Mouse (Mus musculus): ENCODE results near the gene Dner. TPM values are rescaled to one million over a fixed set of nuclear protein-coding genes. Genes with fewer than 3 reads are reported as not detected.
A peak's percentile ranks its signal among the peaks of the same experiment; 100 is the strongest.

Dner gene
- under 1 TPM; 0.47 to 0.90 TPM for total RNA-seq (2021)
- long read RNA-seq, experiment 1 = 0 reads
- long read RNA-seq, experiment 2, partial matches to known transcripts = 0 of 1 reads
- long read RNA-seq, experiment 2, other reads (novel, unspliced or antisense) = 1 of 1 reads

GRCm38 (mm10) chr1:84695517-84696411 is at the start of gene Dner:
Gene Dner (minus strand): TSS chr1:84696221.
- peak; percentile 84 for DNase-seq
- intact Hi-C loops (cut with DNase I; ENCODE audit: low total_unique reads) = no loop called here

GRCm38 (mm10) chr1:84742156-84742555 is 46.1 kb upstream of the Dner start:
- intact Hi-C loops (cut with DNase I; ENCODE audit: low total_unique reads) = no loop called here

DNA sequence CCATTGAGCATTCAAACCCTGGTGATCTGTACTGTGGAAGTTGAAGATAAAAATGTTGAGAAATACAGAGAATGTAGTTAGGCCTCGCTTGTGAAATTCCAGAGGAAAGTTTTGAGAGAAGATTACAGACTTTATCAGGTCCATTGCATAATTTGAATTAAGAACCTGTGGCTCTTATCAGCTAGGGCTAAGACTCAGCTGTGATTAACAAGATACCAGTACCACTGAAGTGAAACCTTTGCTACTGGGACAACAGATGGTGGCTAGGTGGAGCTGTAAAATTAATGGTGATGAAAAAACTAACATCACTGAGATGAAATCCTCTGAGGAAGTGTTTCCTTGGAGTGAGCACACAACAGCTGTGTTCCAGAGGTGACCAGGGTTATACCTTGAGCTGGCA is 44.1 kb upstream of the Dner start:
- intact Hi-C loops (cut with DNase I; ENCODE audit: low total_unique reads) = no loop called here

More at GRCm38 (mm10) chr1:84742156-84742555, 46.1 kb upstream of the Dner start:
- DNase-seq = no peak

GRCm38 (mm10) chr1:84737097-84737496 is 41.1 kb upstream of the Dner start:
- no peak for DNase-seq
- intact Hi-C loops (cut with DNase I; ENCODE audit: low total_unique reads) = no loop called here

More for the DNA sequence above, 44.1 kb upstream of the Dner start:
- no peak for DNase-seq

- no peak for DNase-seq
- intact Hi-C loops (cut with DNase I; ENCODE audit: low total_unique reads) = no loop called here
Observed at GRCm38 (mm10) chr1:84733799-84734198, 37.8 kb upstream of the Dner start.

DNA sequence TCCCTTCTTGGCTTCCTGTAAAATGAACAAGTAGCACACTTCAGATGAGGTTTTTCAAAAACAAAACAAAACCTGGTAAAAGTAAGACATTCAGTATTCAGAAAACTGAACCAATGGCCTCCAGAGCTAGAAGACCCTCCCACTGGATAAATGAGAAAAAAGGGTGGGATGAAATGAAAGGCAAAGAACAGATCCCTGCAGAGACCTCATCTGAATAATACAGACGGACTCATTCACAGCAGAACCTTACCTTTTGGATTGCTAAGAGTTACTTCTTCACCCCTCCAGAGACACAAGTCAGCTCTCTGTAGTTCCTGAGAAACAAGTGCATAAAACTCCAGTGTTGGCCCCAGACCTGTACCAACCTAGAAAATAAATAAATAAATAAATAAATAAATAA is 35.7 kb upstream of the Dner start:
- intact Hi-C loops (cut with DNase I; ENCODE audit: low total_unique reads) = no loop called here
- DNase-seq = no peak

DNA sequence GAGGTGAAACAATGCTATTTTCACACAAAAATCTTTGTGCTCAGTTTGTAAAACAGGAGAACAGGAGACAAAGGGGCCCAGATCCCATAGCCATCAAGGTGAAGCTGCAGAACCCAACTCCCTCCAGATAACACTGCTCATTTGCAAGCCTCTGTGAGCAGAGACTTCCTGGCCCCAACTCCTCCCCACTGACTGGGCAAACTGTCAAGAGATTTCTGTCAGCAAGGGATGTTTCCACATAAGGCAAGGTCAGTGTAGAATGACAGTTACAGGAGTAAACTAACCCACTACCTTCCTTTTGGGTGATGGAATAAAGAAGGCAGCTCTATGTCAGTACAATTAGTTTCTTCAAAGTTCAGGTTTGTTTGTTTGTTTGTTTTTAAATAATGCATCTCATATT is 26.8 kb upstream of the Dner start:
- DNase-seq = peak; percentile 9
- intact Hi-C loops (cut with DNase I; ENCODE audit: low total_unique reads) = no loop called here

GRCm38 (mm10) chr1:84722371-84722770 is 26.4 kb upstream of the Dner start:
- intact Hi-C loops (cut with DNase I; ENCODE audit: low total_unique reads) = no loop called here

GRCm38 (mm10) chr1:84721942-84722341 is 25.9 kb upstream of the Dner start:
- DNase-seq = no peak
- intact Hi-C loops (cut with DNase I; ENCODE audit: low total_unique reads) = no loop called here

More at GRCm38 (mm10) chr1:84722371-84722770, 26.4 kb upstream of the Dner start:
- DNase-seq = no peak

- intact Hi-C loops (cut with DNase I; ENCODE audit: low total_unique reads) = no loop called here
- DNase-seq = no peak
Observed at GRCm38 (mm10) chr1:84709810-84710785, 14.1 kb upstream of the Dner start.

- no peak for DNase-seq
- intact Hi-C loops (cut with DNase I; ENCODE audit: low total_unique reads) = no loop called here
Observed at GRCm38 (mm10) chr1:84709406-84709805, 13.4 kb upstream of the Dner start.

DNA sequence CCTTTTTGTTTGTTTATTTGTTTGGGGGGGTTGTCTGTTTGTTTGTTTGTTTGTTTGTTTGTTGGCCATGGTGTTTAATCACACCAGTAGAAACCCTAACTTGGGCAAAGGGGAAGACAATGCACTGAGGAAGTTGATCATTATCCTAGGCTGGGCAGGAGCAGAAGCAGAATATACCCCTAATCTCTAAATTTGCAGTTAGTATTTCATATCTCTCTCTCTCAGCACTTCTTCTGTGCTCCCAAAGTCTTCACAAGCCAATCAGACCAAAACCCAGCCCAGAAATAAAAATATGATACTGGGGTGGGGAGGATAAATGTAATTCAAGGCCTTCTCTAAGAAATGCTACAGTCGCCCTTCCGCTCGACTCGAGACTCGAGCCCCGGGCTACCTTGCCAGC is 4.2 kb upstream of the Dner start:
- intact Hi-C loops (cut with DNase I; ENCODE audit: low total_unique reads) = no loop called here
- DNase-seq = no peak

GRCm38 (mm10) chr1:84697136-84697535 is 1.1 kb upstream of the Dner start:
- DNase-seq = peak; percentile 10
- intact Hi-C loops (cut with DNase I; ENCODE audit: low total_unique reads) = no loop called here

DNA sequence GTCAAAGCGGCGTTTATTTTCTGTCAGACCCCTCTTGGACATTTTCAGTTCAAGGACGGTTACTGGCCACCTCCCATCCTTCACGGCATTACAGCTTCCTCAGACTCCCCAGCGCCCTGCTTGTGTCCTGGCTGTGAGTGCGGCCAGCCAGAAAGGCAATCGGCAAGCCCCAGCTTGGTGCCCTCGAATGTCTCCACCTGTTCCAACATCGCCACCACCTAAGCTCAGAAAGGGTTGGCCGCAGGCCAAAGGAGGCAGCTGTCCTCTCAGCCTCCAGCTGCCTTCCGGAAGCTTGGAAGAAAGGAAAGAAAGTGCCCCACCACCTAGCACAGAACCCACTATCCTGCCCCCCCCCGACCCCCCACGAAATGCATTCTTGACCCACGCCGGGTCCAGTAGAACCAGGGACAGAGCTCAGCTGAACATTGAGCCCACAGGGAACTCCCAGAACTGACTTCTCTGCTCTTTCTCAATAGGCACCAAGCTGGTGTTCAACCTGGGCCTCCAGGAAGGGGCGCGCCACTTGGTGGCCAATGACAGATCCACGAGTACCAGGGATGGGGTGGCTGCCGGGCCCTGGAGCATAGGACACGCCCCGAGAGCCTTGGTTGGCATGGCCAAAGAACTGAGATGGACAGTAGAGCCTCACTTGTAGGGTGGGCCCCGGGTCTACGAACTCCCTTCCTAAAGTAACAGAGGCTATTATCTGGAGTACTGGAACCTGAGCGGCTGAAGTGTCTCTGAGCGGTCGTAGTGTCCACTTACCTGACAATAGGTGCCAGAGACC is 1.1 kb downstream of the Dner start:
- intact Hi-C loops (cut with DNase I; ENCODE audit: low total_unique reads) = no loop called here

DNA sequence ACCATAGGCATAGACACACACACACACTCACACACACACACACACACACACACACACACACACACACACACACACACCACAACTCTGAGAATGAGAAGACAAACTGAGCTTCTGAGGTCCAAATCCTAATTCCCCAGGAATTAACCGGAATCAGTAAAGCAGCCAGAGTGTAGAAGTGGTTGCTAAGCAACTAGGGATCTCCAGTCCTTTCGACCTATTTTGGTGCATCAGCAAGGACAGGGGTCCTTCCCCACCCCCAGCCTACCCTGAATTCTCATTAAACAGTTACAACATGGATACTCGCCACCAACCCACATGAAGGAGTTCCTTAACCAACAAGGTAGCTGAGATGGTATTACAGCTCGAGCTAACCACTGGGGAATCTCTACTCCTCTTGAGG is 18.1 kb downstream of the Dner start:
- no peak for DNase-seq
- intact Hi-C loops (cut with DNase I; ENCODE audit: low total_unique reads) = no loop called here

More for the DNA sequence above, 1.1 kb downstream of the Dner start:
- peak; percentile 7 for DNase-seq

DNA sequence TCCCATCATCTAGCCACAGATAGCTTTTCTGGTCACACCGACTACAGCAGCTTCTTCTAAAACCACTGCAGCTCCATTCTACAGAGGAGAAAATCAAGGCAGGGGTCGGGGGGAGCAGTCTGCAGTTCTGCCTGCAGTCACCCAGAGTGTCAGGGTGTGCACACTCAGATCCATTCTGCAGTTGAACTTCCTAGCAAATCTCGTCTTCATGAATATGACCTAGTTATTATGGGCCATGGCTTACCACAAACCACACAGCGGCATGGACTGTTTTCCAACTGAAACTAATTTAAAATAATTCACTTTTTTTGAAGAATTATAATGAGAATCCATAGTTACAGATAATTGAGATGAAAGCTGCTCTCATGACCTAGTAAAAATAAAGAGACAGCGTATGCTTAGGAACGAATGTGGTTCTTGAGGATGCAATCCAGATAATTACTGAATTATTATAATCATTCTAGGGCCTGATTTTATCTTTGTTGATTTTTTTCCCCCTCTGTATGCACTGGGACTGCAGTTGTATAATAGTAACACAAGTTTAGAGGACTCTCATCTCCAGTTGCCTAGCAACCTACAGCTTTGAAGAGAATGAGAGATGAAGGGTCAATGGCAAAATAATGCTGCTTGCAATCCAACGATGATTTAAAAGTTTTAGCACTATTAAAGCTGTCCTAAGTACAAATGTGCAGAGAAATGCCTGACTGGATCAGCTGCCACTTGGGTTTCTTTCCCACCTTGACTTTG is 27.7 kb downstream of the Dner start:
- no peak for DNase-seq
- intact Hi-C loops (cut with DNase I; ENCODE audit: low total_unique reads) = no loop called here

GRCm38 (mm10) chr1:84667660-84668059 is 28.4 kb downstream of the Dner start:
- no peak for DNase-seq
- intact Hi-C loops (cut with DNase I; ENCODE audit: low total_unique reads) = no loop called here

- DNase-seq = no peak
- intact Hi-C loops (cut with DNase I; ENCODE audit: low total_unique reads) = no loop called here
Observed at GRCm38 (mm10) chr1:84664377-84665118, 31.5 kb downstream of the Dner start.

Data from gastrocnemius, postnatal 14 days (tissue).